Comparison of ENCODE assay signal across 8 mouse cellular contexts in the genomic region with DNA sequence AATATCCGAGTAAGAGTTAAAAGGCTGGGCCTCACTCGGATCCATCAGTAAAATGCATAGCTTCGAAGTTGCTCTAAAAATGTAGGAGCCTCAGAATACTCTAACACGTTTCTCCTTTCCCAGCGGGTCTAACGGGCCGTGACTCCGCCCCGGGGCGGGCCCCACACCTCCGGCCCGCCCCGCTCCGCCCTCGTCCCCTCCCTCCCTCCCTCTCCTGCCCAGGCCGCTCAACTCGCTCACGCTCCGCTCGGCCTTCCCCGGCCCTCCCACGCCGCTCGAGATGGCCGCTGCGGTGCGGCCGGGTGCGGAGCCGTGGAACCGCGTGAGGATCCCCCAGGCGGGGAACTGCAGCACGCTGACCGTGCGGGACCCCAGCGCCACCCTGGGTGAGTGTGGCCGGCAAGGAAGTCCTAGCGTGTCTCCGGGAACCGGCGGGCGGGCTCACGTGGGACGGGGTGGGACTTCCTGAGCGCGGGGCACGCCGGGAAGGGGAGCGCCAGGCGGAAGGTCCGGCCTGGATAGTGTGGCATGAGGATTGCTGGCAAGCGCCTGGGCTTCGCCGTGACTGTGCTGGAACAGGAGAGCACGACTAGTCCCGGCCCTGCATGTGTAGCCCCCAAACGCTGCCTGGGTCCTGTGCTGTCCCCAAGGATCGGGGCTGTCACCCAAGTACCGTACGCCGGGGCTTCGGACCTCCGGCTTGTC. TPM values are rescaled to one million over a fixed set of nuclear protein-coding genes. Genes with fewer than 3 reads are reported as not detected.
DNase-seq lines count a peak whose midpoint lies in the region; ATAC-seq lines count a peak whose summit lies in the region.

TSS of gene Nepro (plus strand) at position 219 of the 705 bp plus-strand sequence.

- peak within 1 kb of the TSS; percentile 86 for H3K4me3 ChIP-seq in hindbrain, embryonic 11.5 days (ENCODE audit: low read depth, low read length)

- no peaks in the 10 kb centered on the region; the same call in 1 of the 2 replicates for H3K4me1 ChIP-seq in hindbrain, embryonic 11.5 days (replicated peaks; ENCODE audit: control insufficient read depth, insufficient read depth, low read length)

- ATAC-seq in hindbrain, embryonic 11.5 days (ENCODE audit: low FRiP score) = peak; percentile 98

- no peaks in the 10 kb centered on the region for H3K9me3 ChIP-seq in hindbrain, embryonic 11.5 days (ENCODE audit: control insufficient read depth, low read length)

- H3K27me3 ChIP-seq in hindbrain, embryonic 11.5 days (ENCODE audit: control insufficient read depth, insufficient read depth, low read length) = no peaks in the 10 kb centered on the region

- DNase-seq in MN1 (ENCODE audit: low spot score) = peak; percentile 89
- DNase-seq in cerebellum, adult 9-10 months = peak; percentile 94
- DNase-seq in frontal cortex, adult 2 months (ENCODE audit: extremely low spot score in 1 of 2, low spot score in 1 of 2) = peak; percentile 84 to 92
- peak; percentile 92 for DNase-seq in hindbrain, embryonic 11.5 days (ENCODE audit: low spot score)
- DNase-seq in layer of hippocampus, postnatal 14 days (ENCODE audit: low spot score in 2 of 2) = peak; percentile 93 to 97
- peak; percentile 93 for DNase-seq in lung, postnatal 14 days
- DNase-seq in retina, adult 2 months (ENCODE audit: low read depth, low spot score) = peak; percentile 82
- DNase-seq in thymus, postnatal 36 days = peak; percentile 91 to 92

- 0 out of 2 replicates have a peak, but pooled peaks cover 2% of the 10 kb centered on the region for H3K36me3 ChIP-seq in hindbrain, embryonic 11.5 days (ENCODE audit: control insufficient read depth, insufficient read depth, low read length)

- under 1% methylated on average over 64 of the region's 64 CpGs for WGBS in hindbrain, embryonic 11.5 days

- peak within 1 kb of the TSS; percentile 67 for H3K4me2 ChIP-seq in hindbrain, embryonic 11.5 days (replicated peaks; ENCODE audit: low read depth, low read length)

- peak within 1 kb of the TSS; percentile 79 for H3K9ac ChIP-seq in hindbrain, embryonic 11.5 days (ENCODE audit: low read depth, low read length)

- H3K27ac ChIP-seq in hindbrain, embryonic 11.5 days (ENCODE audit: low read depth, low read length) = peak within 1 kb of the TSS; percentile 86

RNA-seq across cellular contexts. Expression of gene Nepro, which starts in this region (rescaled TPM):
- polyA plus RNA-seq in frontal cortex, adult 2 months (2012; rRNA removed) = 3.2 and 3.9 TPM in 2 replicates
- polyA plus RNA-seq in hindbrain, embryonic 11.5 days (2014; fragmentation: Nextera tagmentation; extraction: Ambion mirVana) = 10.6 and 13.1 TPM in 2 replicates
- 1 to 10 TPM; 4.3 to 6.5 TPM for total RNA-seq in layer of hippocampus, postnatal 14 days (2021)

Comparison
In these comparisons a context has a peak if more than half of its experiments do, and no peak if none do; other contexts are left out.
1. Peak in every context shown above with its lines: DNase-seq, ATAC-seq, H3K4me3 ChIP-seq and H3K27ac ChIP-seq.